Mouse (Mus musculus): ENCODE results near the gene Dock1.

Gene Dock1

GRCm38 (mm10) chr7:134670312-134671002 lies at the start of gene Dock1:
Dock1 (plus strand) TSS chr7:134670654.
- DNase-seq (ENCODE audit: low read depth), result no peak

- DNase-seq (ENCODE audit: low read depth), result no peak
These were observed 42.5 kb upstream of the Dock1 start for GRCm38 (mm10) chr7:134627906-134628305.

- DNase-seq (ENCODE audit: low read depth), result no peak
These were observed 20.1 kb upstream of the Dock1 start for GRCm38 (mm10) chr7:134650246-134650830.

- no peak for DNase-seq (ENCODE audit: low read depth)
These were observed 19.4 kb upstream of the Dock1 start for GRCm38 (mm10) chr7:134651071-134651470.

DNA sequence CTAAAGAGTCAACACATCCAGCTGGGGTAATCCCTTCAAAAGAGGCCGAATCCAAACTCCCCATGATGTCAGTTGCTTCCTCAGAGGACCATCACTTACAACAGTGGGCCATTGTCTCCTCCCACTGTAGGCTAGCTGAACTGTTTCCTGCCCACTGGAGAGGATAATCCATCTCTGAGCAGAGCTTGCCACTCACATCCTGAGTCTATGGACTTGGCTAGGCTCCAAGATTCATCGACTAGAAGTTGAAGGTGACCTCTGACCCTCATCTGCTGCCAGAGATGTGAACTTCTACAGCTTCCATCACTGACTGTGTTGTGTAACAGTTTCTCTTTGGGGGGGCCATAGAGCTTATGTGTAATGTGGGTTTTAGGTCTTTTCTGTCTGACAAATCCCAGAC lies 7.2 kb upstream of the Dock1 start:
- no peak for DNase-seq (ENCODE audit: low read depth)

- no peak for DNase-seq (ENCODE audit: low read depth)
These were observed 4.7 kb upstream of the Dock1 start for GRCm38 (mm10) chr7:134665642-134666282.

GRCm38 (mm10) chr7:134667271-134667702 lies 3.2 kb upstream of the Dock1 start:
- no peak for DNase-seq (ENCODE audit: low read depth)

GRCm38 (mm10) chr7:134669474-134670311 lies 761 bp upstream of the Dock1 start:
- no peak for DNase-seq (ENCODE audit: low read depth)

- DNase-seq (ENCODE audit: low read depth), result no peak
These were observed 578 bp downstream of the Dock1 start for GRCm38 (mm10) chr7:134671003-134671461.

DNA sequence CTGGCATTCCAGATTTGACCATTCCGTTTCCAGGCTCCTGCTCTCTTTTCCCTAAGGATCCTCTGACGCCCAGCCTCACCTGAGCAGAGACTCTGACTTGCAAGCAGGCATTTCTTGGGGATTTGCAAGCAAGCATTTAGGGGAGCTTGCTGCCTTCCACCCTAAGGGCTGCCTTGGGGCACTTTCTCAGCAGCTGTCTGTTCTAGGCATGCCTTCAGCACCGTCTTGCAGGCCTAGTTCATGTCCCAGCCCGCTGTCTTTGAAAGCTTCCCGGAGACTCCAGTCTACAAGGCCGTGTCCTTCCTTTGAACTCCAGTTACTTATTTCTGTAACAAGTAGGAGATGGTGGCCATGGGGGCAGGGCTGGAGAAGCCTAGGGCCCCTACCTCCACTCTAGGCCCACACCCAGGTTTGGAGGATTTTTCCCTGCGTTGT lies 1.0 kb downstream of the Dock1 start:
- DNase-seq (ENCODE audit: low read depth), result no peak

- no peak for DNase-seq (ENCODE audit: low read depth)
These were observed 2.7 kb downstream of the Dock1 start for GRCm38 (mm10) chr7:134673135-134673534.

DNA sequence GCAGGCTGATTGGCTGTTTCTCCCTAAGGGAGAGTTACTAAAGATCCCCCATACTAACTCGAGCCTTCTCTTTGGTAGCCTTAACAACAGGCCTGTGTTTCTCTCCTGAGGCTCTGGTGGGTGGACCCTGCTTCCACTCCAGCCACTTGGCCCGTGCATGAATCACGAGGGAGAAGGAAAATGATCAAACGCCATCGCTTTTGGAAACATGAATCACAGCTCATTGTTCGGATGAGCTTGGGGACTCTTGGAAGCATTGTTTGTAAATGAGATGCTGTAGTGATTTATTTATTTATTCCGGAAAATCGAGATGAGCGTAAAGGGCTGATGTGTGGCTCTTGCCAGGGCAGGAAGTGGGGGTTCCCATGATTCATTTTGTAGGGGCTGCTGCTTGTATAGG lies 3.5 kb downstream of the Dock1 start:
- DNase-seq (ENCODE audit: low read depth), result no peak

- DNase-seq (ENCODE audit: low read depth), result no peak
These were observed 7.4 kb downstream of the Dock1 start for GRCm38 (mm10) chr7:134677852-134678251.

DNA sequence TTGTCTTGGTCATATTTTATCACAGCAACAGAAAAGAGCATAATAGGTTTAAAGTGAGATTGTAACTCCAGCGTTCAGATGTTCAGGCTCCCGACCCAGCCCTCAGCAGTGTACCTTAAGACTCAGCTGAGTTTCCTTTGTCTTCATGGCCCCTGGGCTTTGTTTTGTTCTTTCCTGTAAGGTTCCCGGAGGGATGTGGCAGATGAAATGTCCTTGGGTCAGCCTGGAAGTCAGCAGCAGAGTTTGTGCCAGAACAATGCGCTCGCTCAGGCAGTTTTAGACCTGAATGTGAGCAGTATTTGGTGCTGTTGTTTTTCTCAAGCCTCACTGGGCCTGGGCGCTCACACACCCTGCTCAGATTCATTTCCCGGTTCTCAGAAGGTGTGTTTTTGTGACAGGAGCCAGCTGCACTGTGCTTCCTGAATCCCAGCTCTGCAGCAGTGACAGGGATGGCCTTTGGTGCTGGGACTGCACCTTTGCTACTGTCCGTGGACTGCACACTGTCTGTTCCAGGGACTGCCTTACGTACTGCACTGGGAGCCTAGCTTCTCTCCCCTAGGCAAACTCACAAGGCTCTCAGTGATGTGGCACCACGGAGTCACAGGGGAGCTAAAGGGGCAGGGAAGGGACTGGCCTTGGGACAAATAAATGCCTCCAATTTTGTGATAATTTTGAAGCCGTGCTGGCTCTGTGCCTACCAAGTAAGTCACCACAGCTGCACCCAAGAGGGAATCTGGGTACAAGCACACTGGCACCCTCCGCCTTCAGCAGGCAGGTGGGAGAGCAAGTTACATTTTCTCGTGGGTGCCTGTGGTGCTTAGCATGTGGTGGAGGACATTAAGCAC lies 9.1 kb downstream of the Dock1 start:
- DNase-seq (ENCODE audit: low read depth), result no peak

DNA sequence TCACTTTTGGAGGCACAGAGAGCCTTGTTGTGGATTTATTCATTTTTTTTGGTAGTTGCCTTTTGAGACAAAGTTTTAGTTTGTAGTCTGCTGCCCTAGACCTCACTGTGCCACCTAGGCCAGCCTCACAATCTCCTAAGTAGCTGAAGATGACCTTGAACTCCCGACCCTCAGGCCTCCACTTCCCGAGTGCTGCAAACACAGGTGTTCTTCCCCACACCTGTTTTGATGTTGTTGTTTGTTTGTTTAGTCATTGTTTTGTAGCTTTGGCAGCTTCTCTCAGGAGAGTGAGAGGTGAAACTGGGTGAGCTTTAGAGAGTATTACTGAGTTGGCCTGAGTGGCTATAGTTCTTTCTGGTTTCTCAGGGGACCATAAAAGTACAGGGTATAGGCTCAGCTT lies 9.7 kb downstream of the Dock1 start:
- DNase-seq (ENCODE audit: low read depth), result no peak

GRCm38 (mm10) chr7:134681729-134682527 lies 11.5 kb downstream of the Dock1 start:
- no peak for DNase-seq (ENCODE audit: low read depth)

GRCm38 (mm10) chr7:134688332-134688731 lies 17.9 kb downstream of the Dock1 start:
- no peak for DNase-seq (ENCODE audit: low read depth)

DNA sequence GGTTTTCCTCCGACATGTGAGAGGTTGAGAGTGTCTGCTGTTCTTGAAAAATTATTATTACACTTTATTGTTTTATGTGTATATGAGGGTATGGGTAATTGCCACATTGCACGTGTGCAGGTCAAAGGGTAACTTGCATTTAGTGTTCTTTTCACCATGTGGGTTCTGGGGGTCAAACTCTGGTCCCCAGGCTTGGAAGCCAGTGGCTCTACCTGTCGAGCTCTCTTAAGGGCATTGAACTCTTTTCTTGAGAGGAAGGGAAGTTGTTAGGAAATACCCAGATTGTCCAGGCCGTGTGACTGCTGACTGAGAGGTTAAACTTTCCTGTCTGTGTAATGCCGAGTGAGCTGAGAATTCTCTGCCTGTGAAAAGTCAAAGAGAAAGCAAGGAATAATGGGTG lies 19.7 kb downstream of the Dock1 start:
- no peak for DNase-seq (ENCODE audit: low read depth)

DNA sequence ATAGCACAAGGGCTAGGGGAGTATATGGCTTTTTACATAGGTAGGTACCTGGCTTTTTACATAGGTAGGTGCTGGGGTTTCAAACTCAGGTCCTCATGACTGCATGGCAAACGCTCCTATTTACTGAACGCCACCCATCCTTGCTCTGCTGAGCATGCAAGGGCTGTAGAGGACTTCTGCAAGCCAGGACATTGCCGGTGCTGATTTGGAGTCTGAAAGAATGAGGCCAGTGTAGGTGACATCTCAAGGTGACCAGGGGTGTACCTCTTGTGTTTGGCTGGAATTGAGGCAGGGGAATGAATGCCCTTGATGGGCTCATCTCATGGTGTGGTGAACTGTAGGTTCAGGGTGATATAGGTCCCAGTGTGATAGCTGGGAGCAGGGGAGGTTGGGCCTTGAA lies 20.4 kb downstream of the Dock1 start:
- no peak for DNase-seq (ENCODE audit: low read depth)

DNA sequence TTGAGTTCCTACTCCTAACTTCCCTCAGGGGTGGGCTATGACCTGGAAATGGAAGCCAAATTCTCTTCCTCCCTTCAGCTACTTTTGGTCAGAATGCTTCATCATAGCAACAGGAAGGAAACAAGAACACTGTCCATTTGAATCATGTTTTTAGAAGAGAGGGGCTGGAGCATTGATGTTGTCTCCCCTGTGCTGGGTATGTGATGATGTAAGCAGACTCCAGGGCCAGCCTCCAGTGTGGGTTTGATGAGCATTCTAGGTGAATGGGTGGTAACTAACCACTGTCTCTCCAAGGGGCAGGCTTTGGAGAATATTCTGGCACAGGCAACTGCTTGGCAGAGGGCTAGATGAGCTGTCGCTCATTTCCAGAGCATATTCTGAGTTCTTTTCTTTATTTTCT lies 22.9 kb downstream of the Dock1 start:
- DNase-seq (ENCODE audit: low read depth), result no peak

- DNase-seq (ENCODE audit: low read depth), result no peak
These were observed 25.0 kb downstream of the Dock1 start for GRCm38 (mm10) chr7:134695431-134695830.

Measured in naive thymus-derived CD4-positive, alpha-beta T cell, adult 2 months (primary cell).